Mouse (Mus musculus): Measurements from ENCODE around the gene Sgce. TPM values are rescaled to one million over a fixed set of nuclear protein-coding genes. Genes with fewer than 3 reads are reported as not detected.

The Sgce gene
- polyA plus RNA-seq, 1 experiment from 2014 or later = 19.6 TPM

GRCm38 (mm10) chr6:4647351-4647750 lies 99.7 kb downstream of the Sgce start:
- Histone ChIP-seq H3K9me3 (replicated peaks) (no peaks in the 10 kb centered on the region), H3K4me1 (replicated peaks) (no peaks in the 10 kb centered on the region), H3K4me3 (replicated peaks) (no peak overlapping the region), H3K27ac (replicated peaks) (no peak overlapping the region), H3K4me2 (no peak overlapping the region), H3K27me3 (no peaks in the 10 kb centered on the region), H3K36me3 (replicated peaks) (no peaks in the 10 kb centered on the region; the same call in 1 of the 2 replicates), H3K9ac (no peak overlapping the region)
- 18% methylated on average over 3 of the region's 3 CpGs for WGBS (ENCODE audit: insufficient replicate concordance)
- ATAC-seq (ENCODE audit: insufficient read depth) = no peak

GRCm38 (mm10) chr6:4642068-4642467 lies 104.9 kb downstream of the Sgce start:
- H3K9ac ChIP-seq = no peak overlapping the region
- H3K9me3 ChIP-seq (replicated peaks) = no peaks in the 10 kb centered on the region
- WGBS (ENCODE audit: insufficient replicate concordance) = 76% methylated on average over 7 of the region's 7 CpGs
- no peak overlapping the region for H3K4me2 ChIP-seq
- ATAC-seq (ENCODE audit: insufficient read depth) = no peak
- peaks cover 4% of the 10 kb centered on the region; the same call in 1 of the 2 replicates for H3K36me3 ChIP-seq (replicated peaks)
- H3K4me3 ChIP-seq (replicated peaks) = no peak overlapping the region
- no peaks in the 10 kb centered on the region for H3K27me3 ChIP-seq
- no peaks in the 10 kb centered on the region for H3K4me1 ChIP-seq (replicated peaks)
- H3K27ac ChIP-seq (replicated peaks) = no peak overlapping the region

- ATAC-seq (ENCODE audit: insufficient read depth) = no peak
- Histone ChIP-seq H3K4me1 (replicated peaks) (no peaks in the 10 kb centered on the region), H3K27me3 (no peaks in the 10 kb centered on the region), H3K36me3 (replicated peaks) (0 out of 2 replicates have a peak, but pooled peaks cover 4% of the 10 kb centered on the region), H3K27ac (replicated peaks) (no peak overlapping the region), H3K4me3 (replicated peaks) (no peak overlapping the region), H3K9me3 (replicated peaks) (no peaks in the 10 kb centered on the region), H3K9ac (no peak overlapping the region), H3K4me2 (no peak overlapping the region)
- WGBS (ENCODE audit: insufficient replicate concordance) = 29% methylated on average over 1 of the region's 1 CpGs
These were observed 112.2 kb downstream of the Sgce start for GRCm38 (mm10) chr6:4634804-4635203.

GRCm38 (mm10) chr6:4633189-4633588 lies 113.8 kb downstream of the Sgce start:
- no peak overlapping the region for H3K27ac ChIP-seq (replicated peaks)
- 84% methylated on average over 4 of the region's 4 CpGs for WGBS (ENCODE audit: insufficient replicate concordance)

GRCm38 (mm10) chr6:4631464-4631863 lies 115.5 kb downstream of the Sgce start:
- no peaks in the 10 kb centered on the region for H3K27me3 ChIP-seq
- no peak overlapping the region for H3K27ac ChIP-seq (replicated peaks)
- no peaks in the 10 kb centered on the region for H3K4me1 ChIP-seq (replicated peaks)
- no peaks in the 10 kb centered on the region for H3K9me3 ChIP-seq (replicated peaks)
- H3K9ac ChIP-seq = no peak overlapping the region
- no peak overlapping the region for H3K4me2 ChIP-seq
- H3K36me3 ChIP-seq (replicated peaks) = no peaks in the 10 kb centered on the region
- WGBS (ENCODE audit: insufficient replicate concordance) = 60% methylated on average over 3 of the region's 3 CpGs
- no peak for ATAC-seq (ENCODE audit: insufficient read depth)
- H3K4me3 ChIP-seq (replicated peaks) = no peak overlapping the region

More at GRCm38 (mm10) chr6:4633189-4633588, 113.8 kb downstream of the Sgce start:
- Histone ChIP-seq H3K9ac (no peak overlapping the region), H3K27me3 (no peaks in the 10 kb centered on the region), H3K9me3 (replicated peaks) (no peaks in the 10 kb centered on the region), H3K36me3 (replicated peaks) (0 out of 2 replicates have a peak, but pooled peaks cover 4% of the 10 kb centered on the region), H3K4me1 (replicated peaks) (no peaks in the 10 kb centered on the region), H3K4me2 (no peak overlapping the region), H3K4me3 (replicated peaks) (no peak overlapping the region)
- no peak for ATAC-seq (ENCODE audit: insufficient read depth)

Other genes with a start within 250 kb of the Sgce start
- 46.2 and 47.4 TPM in 2 replicates for gene Col1a2, start 242.4 kb downstream of the Sgce start, polyA plus RNA-seq (2015; fragmentation: Nextera tagmentation; extraction: Ambion mirVana)
- gene Casd1, start 146.4 kb downstream of the Sgce start, polyA plus RNA-seq (2015; fragmentation: Nextera tagmentation; extraction: Ambion mirVana) = 6.0 and 6.7 TPM in 2 replicates
- 1.8 and 2.0 TPM in 2 replicates for gene Peg10, start 99 bp upstream of the Sgce start, polyA plus RNA-seq (2015; fragmentation: Nextera tagmentation; extraction: Ambion mirVana)
- gene Ppp1r9a, start 155.7 kb upstream of the Sgce start, polyA plus RNA-seq (2015; fragmentation: Nextera tagmentation; extraction: Ambion mirVana) = 3.0 and 3.5 TPM in 2 replicates

Data from liver, embryonic 15.5 days (tissue).